Mouse (Mus musculus) kidney, embryonic 15.5 days (tissue): ENCODE results near the gene 1700013G24Rik. TPM values are rescaled to one million over a fixed set of nuclear protein-coding genes. Genes with fewer than 3 reads are reported as not detected.

Experiments used
- ATAC-seq: fragments of 200-750 bp; cut with Nextera tagmentation; replicated peaks from 2 replicates; pipeline ENCODE4 v1.8.0; 2017; ENCODE audit warnings: moderate TSS enrichment; ENCODE audit not compliant: low FRiP score
- H3K27ac ChIP-seq: fragments of 300-500 bp; sonication (generic); 2 replicates; pipeline ENCODE4 v1.5.1; 2015; ENCODE audit warnings: mild to moderate bottlenecking, inconsistent platforms
- H3K27me3 ChIP-seq: fragments of 300-500 bp; sonication (generic); 2 replicates; pipeline ENCODE4 v1.6.1; 2015; ENCODE audit warnings: inconsistent platforms
- H3K36me3 ChIP-seq: fragments of 300-500 bp; sonication (generic); 2 replicates; pipeline ENCODE4 v1.6.1; 2015; ENCODE audit warnings: inconsistent platforms
- H3K4me1 ChIP-seq: fragments of 300-500 bp; sonication (generic); 2 replicates; pipeline ENCODE4 v1.6.1; 2015; ENCODE audit warnings: inconsistent platforms
- H3K4me2 ChIP-seq: fragments of 300-500 bp; sonication (generic); 2 replicates; pipeline ENCODE4 v1.6.1; 2015; ENCODE audit warnings: moderate library complexity, mild to moderate bottlenecking, inconsistent platforms
- H3K4me3 ChIP-seq: fragments of 300-500 bp; sonication (generic); replicated peaks from 2 replicates; pipeline ENCODE4 v1.5.1; 2015; ENCODE audit warnings: mild to moderate bottlenecking, inconsistent platforms
- H3K9ac ChIP-seq: fragments of 300-500 bp; sonication (generic); 2 replicates; pipeline ENCODE4 v1.6.1; 2015; ENCODE audit warnings: mild to moderate bottlenecking, inconsistent platforms
- H3K9me3 ChIP-seq: fragments of 300-500 bp; sonication (generic); replicated peaks from 2 replicates; pipeline ENCODE4 v1.6.1; 2016; ENCODE audit warnings: inconsistent platforms
- WGBS: fragments of 180-500 bp; shearing (Covaris S2); methylation state at CpG from one replicate; pipeline ENCODE4 v1.1.7; 2015; ENCODE audit warnings: mixed read lengths; 5-methylcytosine and 5-hydroxymethylcytosine counted together
- polyA plus RNA-seq: library from polyadenylated mRNA; unstranded; fragments of >200 nt; fragmentation: Nextera tagmentation; extraction: Ambion mirVana; gene quantifications from 2 replicates; pipeline ENCODE4 v1.2.1, GENCODE M21; 2015

Gene 1700013G24Rik
- polyA plus RNA-seq, 1 experiment from 2014 or later = not detected

DNA sequence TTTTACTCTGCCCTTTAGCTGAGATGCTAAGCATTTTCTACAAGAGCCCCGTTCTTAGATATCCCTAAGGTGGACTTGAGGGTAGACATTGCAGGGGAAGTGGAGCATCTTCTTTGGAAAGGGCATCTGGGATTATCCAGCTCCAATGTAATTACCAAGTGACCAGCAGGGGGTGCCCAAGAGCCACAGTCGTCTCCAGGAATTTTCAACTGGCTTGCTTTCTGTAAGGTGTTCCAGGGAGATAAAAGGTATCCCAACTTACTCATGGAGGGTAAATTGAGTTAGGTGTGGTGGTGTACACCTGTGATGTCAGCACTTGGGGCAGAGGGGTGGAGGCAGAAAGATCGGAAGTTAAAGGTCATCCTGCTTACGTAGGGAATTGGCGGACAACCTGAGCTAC, 9.5 kb upstream of the 1700013G24Rik start:
- no peak for ATAC-seq
- 25% methylated on average over 5 of the region's 5 CpGs for WGBS
- Histone ChIP-seq H3K27ac (no peak overlapping the region), H3K4me2 (no peak overlapping the region), H3K27me3 (no peaks in the 10 kb centered on the region), H3K36me3 (no peaks in the 10 kb centered on the region), H3K4me1 (peaks cover 13% of the 10 kb centered on the region), H3K9me3 (no peaks in the 10 kb centered on the region), H3K4me3 (no peak overlapping the region), H3K9ac (no peak overlapping the region)

DNA sequence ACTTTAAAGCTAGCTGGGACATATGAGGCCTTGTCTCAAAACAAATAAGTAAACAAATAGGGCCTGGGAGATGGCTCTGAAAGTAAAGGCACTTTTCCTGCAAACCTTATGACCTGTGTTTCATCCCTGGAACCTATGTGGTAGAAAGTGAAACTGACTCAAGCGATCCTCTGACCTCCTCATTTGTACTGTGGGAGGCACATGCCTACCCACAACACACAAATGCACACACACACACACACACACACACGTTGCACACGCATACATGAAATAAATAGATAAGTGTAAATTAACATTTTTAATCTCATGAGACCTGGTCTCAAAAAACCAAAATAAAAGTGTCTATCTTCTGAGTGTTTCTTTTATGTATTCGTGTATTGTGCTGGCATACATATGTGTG, 7.2 kb upstream of the 1700013G24Rik start:
- Histone ChIP-seq H3K27me3 (no peaks in the 10 kb centered on the region), H3K4me2 (no peak overlapping the region), H3K4me1 (peaks cover 22% of the 10 kb centered on the region), H3K9ac (no peak overlapping the region), H3K27ac (no peak overlapping the region), H3K9me3 (no peaks in the 10 kb centered on the region), H3K36me3 (no peaks in the 10 kb centered on the region), H3K4me3 (no peak overlapping the region)
- WGBS = 91% methylated on average over 4 of the region's 4 CpGs
- no peak for ATAC-seq

DNA sequence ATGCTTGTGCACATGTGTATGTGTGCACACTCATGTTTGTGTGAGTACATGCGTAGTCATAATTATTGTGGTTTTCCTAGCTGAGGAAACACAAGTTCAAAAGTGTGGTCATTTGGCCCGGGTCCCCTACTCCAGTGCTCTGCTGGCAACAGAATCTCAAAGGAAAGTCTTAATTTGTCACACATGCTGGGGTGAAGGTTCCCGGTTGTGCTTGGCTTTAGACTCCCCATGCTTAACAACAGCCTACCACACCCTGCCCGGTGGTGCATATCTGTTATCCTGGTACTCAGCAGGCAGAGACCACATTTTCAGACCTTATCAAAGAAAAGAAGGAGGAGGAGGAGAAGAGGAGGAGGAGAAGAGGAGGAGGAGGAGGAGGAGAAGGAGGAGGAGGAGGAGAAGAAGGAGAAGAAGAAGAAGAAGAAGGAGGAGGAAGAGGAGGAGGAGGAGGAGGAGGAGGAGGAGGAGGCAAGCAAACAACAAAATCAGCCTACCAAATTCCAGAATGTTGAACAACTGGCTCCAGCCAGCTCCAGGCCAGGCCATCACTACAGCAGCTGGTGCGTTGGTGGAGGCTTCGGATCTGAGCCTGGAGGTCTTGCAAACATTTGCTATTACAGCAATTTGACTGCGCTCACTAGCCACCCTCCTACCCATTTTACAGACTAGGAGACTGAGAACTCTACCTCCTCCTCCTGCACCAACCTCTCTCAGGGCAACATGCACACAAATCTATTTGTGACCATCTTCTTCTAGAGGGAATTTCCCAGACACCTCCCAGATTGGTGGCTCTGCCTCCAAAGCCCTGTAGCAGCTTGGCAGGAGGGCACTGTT, 5.5 kb upstream of the 1700013G24Rik start:
- H3K4me1 ChIP-seq = peaks cover 22% of the 10 kb centered on the region
- no peak overlapping the region for H3K4me2 ChIP-seq
- no peaks in the 10 kb centered on the region for H3K9me3 ChIP-seq
- no peak overlapping the region for H3K4me3 ChIP-seq
- 64% methylated on average over 7 of the region's 7 CpGs for WGBS
- H3K27me3 ChIP-seq = no peaks in the 10 kb centered on the region
- no peak overlapping the region for H3K9ac ChIP-seq
- ATAC-seq = no peak
- no peaks in the 10 kb centered on the region for H3K36me3 ChIP-seq
- 0 out of 2 replicates have a peak overlapping the region, but pooled peaks have one; percentile 33 for H3K27ac ChIP-seq

DNA sequence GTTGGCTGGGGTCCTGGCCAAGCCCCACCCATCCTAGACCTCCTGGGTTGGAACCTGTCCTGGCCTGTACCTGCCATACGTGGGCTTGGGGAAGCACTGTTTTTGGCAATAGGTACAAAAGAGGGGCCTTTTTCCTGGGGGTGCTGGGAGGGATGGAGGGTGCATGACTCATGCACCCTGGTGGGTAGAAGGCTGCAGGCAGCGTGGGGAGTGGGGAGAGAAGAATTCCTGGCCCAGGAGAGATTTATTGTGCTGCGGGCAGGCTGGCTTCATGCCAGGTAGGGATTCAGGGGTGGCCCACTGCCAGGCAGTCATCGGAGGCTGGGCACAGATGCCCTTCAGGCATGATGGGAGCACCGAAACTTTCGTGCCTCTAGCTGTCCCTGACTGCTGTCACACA, 4.9 kb upstream of the 1700013G24Rik start:
- no peak overlapping the region for H3K4me3 ChIP-seq
- no peaks in the 10 kb centered on the region for H3K36me3 ChIP-seq
- no peak overlapping the region for H3K9ac ChIP-seq
- H3K4me2 ChIP-seq = no peak overlapping the region
- peak overlapping the region; percentile 33; the same call in 1 of the 2 replicates for H3K27ac ChIP-seq
- peaks cover 24% of the 10 kb centered on the region for H3K4me1 ChIP-seq
- ATAC-seq = no peak
- WGBS = 44% methylated on average over 6 of the region's 6 CpGs
- H3K27me3 ChIP-seq = no peaks in the 10 kb centered on the region
- H3K9me3 ChIP-seq = no peaks in the 10 kb centered on the region

DNA sequence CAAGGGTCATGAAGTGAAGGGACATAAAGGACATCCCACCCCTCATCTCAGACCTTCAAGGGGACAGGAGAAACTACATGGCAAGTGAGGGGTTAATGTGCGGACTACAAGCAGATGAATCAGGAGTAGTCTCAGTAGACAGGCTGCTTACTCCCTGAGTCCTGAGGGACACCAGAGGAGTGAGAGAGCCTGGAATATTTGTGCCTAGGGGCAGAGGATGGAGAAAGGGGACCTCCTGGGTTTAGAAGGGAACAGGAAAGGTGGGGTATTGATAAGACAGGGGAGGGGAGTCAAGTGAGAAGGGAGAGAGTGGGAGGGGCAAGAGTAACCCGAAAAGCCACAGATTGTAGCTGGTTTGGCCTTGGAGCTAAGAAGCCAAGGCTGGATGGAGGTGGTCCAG, 4.4 kb upstream of the 1700013G24Rik start:
- peak overlapping the region; percentile 33; the same call in 1 of the 2 replicates for H3K27ac ChIP-seq
- H3K36me3 ChIP-seq = no peaks in the 10 kb centered on the region
- no peak overlapping the region for H3K4me2 ChIP-seq
- no peak for ATAC-seq
- no peak overlapping the region for H3K9ac ChIP-seq
- no peak overlapping the region for H3K4me3 ChIP-seq
- peaks cover 27% of the 10 kb centered on the region for H3K4me1 ChIP-seq
- 42% methylated on average over 2 of the region's 2 CpGs for WGBS
- no peaks in the 10 kb centered on the region for H3K9me3 ChIP-seq
- H3K27me3 ChIP-seq = no peaks in the 10 kb centered on the region

DNA sequence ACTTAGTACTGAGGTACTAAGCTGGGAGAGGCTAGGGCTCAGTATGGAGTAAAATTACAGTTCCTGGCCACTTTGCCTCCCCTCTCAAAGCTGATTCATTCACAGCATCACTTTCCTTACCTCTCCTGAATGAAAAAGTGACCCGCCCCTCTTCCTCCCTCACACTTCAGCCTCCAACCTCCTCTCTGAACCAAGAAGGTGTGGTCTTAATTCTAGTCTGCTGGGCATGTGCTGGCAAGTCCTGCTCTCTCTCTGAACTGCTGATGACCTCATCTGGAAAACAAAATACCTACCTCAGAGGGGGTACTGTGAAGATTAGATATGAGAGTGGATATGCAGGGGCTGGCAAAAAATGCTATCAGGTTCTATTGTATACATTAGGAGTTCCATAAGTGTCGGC, 4.0 kb upstream of the 1700013G24Rik start:
- 64% methylated on average over 2 of the region's 2 CpGs for WGBS
- Histone ChIP-seq H3K4me2 (no peak overlapping the region), H3K36me3 (no peaks in the 10 kb centered on the region), H3K9me3 (no peaks in the 10 kb centered on the region), H3K27ac (peak overlapping the region; percentile 33; the same call in 1 of the 2 replicates), H3K4me1 (peaks cover 23% of the 10 kb centered on the region), H3K27me3 (no peaks in the 10 kb centered on the region), H3K9ac (no peak overlapping the region), H3K4me3 (no peak overlapping the region)
- no peak for ATAC-seq

DNA sequence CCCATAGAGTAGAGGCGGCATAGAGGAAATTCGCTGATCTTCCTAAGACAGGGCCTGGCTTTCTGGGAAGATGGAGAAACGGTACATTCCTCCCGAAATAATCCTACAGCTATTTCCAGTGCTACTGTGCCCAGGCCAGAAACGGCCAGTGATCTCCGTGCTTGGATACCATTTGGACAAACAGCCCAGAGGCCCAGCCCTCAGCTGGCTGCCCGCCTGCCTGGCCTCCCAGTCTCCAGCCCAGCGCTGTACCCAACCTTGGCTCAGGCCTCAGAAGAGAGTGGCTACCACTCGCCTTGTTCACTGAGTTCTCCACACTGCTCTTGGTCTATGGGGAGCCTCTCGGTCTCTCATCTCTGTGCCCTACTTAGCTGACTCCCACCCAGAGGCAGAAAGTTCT, 3.4 kb upstream of the 1700013G24Rik start:
- Histone ChIP-seq H3K4me3 (no peak overlapping the region), H3K36me3 (no peaks in the 10 kb centered on the region), H3K27ac (no peak overlapping the region), H3K4me1 (peaks cover 23% of the 10 kb centered on the region), H3K27me3 (no peaks in the 10 kb centered on the region), H3K4me2 (no peak overlapping the region), H3K9ac (no peak overlapping the region), H3K9me3 (no peaks in the 10 kb centered on the region)
- ATAC-seq = no peak
- WGBS = 79% methylated on average over 10 of the region's 10 CpGs

DNA sequence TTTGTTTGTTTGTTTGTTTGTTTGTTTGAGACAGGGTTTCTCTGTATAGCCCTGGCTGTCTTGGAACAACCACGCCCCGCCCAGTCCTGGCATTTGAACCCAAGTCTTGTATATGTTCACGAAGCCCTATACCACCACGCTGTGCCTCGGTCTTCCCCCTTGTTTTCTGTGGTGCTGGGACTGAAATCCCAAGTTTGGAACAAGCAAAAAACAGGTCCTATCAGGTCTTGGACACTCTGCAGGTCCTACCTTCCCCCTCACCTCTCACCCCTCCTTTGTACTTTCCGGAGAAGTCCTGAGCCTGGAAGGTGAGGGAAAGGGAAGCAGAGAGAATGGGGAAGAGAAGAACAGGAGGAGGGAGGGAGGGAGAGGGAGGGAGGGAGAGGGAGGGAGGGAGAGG, 894 bp upstream of the 1700013G24Rik start:
- H3K36me3 ChIP-seq = no peaks in the 10 kb centered on the region
- H3K4me2 ChIP-seq = no peak overlapping the region
- ATAC-seq = no peak
- no peak overlapping the region for H3K9ac ChIP-seq
- no peak overlapping the region for H3K27ac ChIP-seq
- H3K4me1 ChIP-seq = peaks cover 23% of the 10 kb centered on the region
- no peak overlapping the region for H3K4me3 ChIP-seq
- H3K27me3 ChIP-seq = no peaks in the 10 kb centered on the region
- no peaks in the 10 kb centered on the region for H3K9me3 ChIP-seq
- 93% methylated on average over 6 of the region's 6 CpGs for WGBS

DNA sequence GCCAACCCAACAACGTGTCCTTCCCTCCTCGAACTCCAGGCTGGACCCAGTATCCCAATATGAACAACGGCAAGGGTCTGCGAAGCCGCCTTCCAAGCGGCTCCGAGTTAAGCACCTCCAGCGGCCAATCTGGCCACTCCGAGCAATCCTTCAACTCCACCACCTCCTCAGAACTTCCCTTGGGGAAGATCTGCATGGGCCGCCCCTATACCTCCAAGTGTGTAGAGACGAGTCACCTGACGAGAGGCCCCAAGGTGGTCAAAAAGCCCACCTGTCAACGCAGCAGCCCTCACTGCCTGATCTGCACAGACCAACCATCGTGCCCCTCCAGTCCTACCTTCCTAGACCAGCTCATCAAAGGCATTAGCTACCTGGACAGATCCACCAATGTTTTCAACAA, 1.5 kb downstream of the 1700013G24Rik start:
- Histone ChIP-seq H3K4me1 (peaks cover 20% of the 10 kb centered on the region), H3K9ac (no peak overlapping the region), H3K9me3 (no peaks in the 10 kb centered on the region), H3K4me2 (no peak overlapping the region), H3K27me3 (no peaks in the 10 kb centered on the region), H3K4me3 (no peak overlapping the region), H3K27ac (no peak overlapping the region), H3K36me3 (no peaks in the 10 kb centered on the region)
- no peak for ATAC-seq
- 92% methylated on average over 14 of the region's 14 CpGs for WGBS

DNA sequence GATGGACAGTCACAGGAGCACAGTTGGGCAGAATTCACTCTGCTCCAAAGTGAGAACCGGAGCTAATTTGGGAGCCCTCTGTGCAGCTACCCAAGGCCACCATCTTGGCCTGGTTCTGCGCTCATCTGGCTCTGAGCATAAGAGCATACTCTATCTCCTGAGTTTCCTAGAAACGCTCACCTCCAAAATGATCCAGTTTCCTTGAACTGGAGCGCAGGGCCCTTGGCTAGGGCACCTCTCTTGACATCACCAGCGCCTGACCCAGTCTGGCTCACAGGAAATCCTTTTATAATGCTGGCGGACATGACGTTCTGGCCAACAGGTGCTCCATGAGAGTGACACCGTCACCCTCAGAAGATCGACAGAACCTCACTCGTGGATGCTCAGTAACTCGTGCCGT, 3.5 kb downstream of the 1700013G24Rik start:
- Histone ChIP-seq H3K36me3 (no peaks in the 10 kb centered on the region), H3K4me2 (no peak overlapping the region), H3K27ac (no peak overlapping the region), H3K9me3 (no peaks in the 10 kb centered on the region), H3K27me3 (no peaks in the 10 kb centered on the region), H3K4me1 (peaks cover 30% of the 10 kb centered on the region), H3K4me3 (no peak overlapping the region), H3K9ac (no peak overlapping the region)
- ATAC-seq = no peak
- 76% methylated on average over 12 of the region's 12 CpGs for WGBS

DNA sequence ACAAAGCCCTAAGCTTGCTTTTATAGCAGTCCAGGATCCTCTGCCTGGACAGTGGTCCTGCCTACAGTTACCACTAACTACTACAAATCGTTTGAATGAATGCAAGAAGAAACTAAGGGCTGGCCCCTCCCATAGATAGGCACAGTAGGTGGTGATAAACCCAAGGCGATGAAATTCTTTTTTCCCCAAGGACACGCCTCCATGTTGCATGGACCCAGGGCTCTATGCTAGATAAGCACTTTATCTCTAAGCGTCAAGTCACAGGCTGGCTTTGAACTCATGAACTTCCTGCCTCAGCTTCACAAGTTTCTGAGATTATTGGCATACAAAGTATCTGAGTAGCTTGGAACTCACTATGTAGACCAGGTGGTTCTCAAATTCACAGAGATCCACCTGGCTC, 4.2 kb downstream of the 1700013G24Rik start:
- Histone ChIP-seq H3K9me3 (no peaks in the 10 kb centered on the region), H3K27me3 (no peaks in the 10 kb centered on the region), H3K36me3 (no peaks in the 10 kb centered on the region), H3K27ac (no peak overlapping the region), H3K9ac (no peak overlapping the region), H3K4me3 (no peak overlapping the region), H3K4me1 (peaks cover 37% of the 10 kb centered on the region), H3K4me2 (no peak overlapping the region)
- 79% methylated on average over 4 of the region's 4 CpGs for WGBS
- ATAC-seq = no peak

DNA sequence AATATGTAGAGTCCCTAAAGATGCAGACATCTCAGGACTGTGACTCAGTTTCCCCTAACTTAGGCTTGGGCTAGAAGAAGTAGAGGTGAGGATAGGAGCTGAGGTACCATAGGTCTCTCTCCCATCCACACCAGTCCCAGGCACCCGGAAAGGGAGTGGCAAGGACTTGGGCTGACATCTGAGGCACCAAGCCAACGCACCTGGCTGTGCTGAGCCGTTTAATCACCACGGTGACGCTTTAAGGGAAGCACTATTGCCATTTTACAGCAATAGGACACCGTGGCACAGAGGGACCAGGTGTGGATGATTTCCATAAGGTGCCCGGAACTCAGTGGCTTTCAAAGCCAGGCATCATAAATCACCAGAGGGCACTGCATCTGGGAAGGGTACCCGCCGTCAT, 5.2 kb downstream of the 1700013G24Rik start:
- Histone ChIP-seq H3K4me1 (peaks cover 40% of the 10 kb centered on the region), H3K36me3 (no peaks in the 10 kb centered on the region), H3K4me3 (no peak overlapping the region), H3K27me3 (no peaks in the 10 kb centered on the region), H3K27ac (peak overlapping the region; percentile 27; the same call in 1 of the 2 replicates), H3K9ac (no peak overlapping the region), H3K4me2 (no peak overlapping the region), H3K9me3 (no peaks in the 10 kb centered on the region)
- 75% methylated on average over 9 of the region's 9 CpGs for WGBS
- ATAC-seq = no peak

DNA sequence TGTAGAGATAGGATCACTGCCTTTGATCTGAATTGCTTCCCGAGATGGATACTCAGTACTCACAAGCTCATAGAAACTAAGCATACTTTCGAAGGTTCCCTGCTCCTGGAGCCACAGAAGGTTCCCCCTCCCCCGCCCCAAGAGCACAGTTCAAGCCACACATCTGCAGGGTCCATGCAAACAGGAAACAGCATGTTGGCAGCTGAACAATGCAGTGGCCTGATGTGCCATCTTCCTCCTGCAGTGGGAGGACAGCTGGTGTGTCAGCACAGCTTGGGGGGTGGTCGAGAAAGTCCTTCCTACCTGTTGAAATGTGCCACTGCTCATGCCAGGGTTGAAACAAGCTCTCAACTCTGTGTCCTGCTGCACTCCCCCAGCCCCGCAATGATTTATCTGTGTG, 5.8 kb downstream of the 1700013G24Rik start:
- 46% methylated on average over 5 of the region's 5 CpGs for WGBS
- ATAC-seq = 0 out of 2 replicates have a peak, but pooled peaks have one; percentile 12

More for the DNA sequence above, 5.8 kb downstream of the 1700013G24Rik start:
- Histone ChIP-seq H3K4me3 (no peak overlapping the region), H3K4me1 (peaks cover 39% of the 10 kb centered on the region), H3K9ac (no peak overlapping the region), H3K27ac (peak overlapping the region; percentile 27; the same call in 1 of the 2 replicates), H3K27me3 (no peaks in the 10 kb centered on the region), H3K9me3 (no peaks in the 10 kb centered on the region), H3K36me3 (no peaks in the 10 kb centered on the region), H3K4me2 (no peak overlapping the region)
